Mouse (Mus musculus): ENCODE measurements around the gene Uhrf1bp1.
"Not testable (repeated sequence)": the region's sequence is repeated elsewhere in the genome, so short reads cannot be mapped to it uniquely, and the experiment has no call there.

Uhrf1bp1 gene

DNA sequence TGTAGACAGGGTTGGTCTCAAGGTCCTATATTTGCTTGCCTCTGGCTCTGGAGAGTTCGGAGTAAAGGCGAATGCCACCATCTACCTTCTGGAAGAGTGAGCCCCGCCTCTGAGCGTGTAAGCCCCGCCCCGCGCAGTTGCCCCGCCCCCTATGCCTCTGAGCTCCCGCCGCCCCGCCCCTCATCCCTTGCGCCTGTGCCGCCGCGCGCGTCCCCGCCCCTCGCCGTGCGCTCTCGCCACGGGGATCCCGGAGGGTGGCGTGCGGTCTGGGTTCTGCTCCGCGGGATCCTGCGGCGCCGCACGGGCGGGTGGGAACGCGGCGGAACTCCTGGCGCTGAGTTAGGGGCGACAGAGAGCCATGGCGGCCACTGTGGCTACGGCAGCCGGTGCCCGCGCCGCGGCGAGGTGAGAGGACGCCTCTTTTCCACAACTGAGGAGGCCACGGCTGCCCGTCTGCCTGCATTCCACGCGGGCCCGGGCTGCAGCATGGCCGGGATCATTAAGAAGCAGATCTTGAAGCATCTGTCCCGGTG, at the start of gene Uhrf1bp1:
Gene Uhrf1bp1 (plus strand): TSS at position 177 of the 533 bp plus-strand sequence.
- peak; percentile 95 for DNase-seq

DNA sequence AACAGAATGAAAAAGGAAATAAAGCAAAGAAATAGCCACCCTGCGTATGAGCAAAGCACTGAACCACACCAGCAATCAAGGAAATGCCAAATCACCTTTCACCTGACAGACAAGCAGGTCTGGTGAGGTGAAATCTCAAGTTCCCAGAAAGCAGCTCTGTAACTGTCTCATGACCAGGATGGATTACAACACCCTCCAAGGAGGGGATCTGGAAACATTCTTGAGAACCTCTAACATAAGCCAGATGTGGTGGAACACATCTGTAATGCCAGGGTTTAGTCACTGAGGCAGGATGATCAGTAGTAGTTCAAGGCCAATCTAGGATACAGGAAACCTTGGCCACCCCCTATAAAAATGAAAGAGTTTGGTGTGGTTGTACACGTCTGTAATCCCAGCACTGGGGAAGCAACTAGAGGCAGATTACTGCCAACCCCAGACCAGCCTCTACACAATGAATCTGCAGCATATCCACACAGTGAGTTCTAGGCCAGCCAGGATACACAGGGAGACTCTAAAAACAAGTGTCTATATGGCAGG, 48.6 kb upstream of the Uhrf1bp1 start:
- DNase-seq: no peak

DNA sequence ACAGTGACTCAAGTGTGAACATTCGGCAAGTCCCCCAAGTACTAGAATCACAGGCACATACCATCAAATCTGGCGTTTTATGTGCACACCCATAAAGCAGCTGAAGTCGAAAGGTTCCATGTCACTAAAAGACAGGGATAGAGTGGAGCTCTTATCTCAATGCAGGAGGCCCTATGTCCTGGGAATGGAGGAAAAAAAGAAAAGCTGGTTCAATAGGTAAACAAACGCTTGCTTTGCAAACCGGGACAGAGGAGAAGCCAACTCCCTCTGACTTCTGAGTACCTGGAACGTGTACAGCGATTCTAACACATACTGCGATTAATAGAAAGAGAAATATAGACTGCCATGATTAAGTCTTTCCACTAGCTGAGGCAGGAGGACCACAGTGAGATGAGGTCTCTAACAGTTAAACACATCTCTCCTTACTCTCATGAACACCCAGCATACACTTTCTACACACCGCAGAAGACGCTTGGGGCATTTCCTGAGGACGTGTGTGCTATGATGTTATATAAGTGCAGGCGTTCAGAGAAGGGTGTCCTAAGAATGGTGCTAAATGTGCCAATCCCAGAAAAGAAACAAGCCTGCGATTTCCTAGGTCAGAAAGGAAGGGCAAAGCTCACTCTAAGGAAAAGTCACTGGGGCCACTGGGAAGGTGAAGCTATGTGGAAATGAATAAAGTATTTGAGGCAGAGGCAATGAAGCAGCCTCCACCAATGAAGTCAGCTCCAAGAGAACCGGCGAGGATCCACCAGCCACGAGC, 45.5 kb upstream of the Uhrf1bp1 start:
- no peak for DNase-seq

DNA sequence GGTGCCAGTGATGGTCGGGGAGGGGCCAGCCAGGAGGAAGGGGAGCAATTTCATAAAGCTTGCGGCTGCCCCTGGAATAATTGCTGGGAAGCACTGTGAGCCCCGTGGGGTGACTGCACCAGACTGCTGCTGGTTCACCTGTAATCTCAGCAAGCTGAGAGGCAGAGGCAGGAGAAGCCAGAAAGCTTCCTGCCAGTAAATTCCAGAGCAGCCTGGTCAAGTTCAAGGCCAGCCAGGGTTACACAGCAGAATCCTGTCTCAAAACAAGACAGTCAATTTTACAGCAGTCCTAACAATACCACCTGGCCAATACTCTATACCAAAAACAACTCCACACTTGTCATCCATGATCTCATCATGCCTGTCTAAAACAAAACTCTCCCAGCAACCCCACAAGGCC, 44.3 kb upstream of the Uhrf1bp1 start:
- DNase-seq: no peak

DNA sequence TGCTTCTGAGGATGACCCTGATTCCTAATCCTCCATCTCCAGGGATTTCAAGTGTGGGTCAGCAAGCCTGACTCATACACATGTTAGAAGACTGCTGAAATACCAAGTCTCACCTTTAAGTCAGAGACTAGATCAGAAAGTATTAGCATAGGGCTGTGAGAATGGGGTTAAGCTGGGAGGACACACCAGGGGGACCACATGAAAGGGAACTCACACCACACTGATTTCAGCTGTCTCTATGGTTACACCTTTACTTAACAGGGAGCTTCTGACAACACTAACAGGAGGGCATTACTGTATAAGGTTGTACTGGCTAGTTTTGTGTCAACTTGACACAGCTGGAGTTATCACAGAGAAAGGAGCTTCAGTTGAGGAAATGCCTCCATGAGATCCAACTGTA, 41.6 kb upstream of the Uhrf1bp1 start:
- no peak for DNase-seq

DNA sequence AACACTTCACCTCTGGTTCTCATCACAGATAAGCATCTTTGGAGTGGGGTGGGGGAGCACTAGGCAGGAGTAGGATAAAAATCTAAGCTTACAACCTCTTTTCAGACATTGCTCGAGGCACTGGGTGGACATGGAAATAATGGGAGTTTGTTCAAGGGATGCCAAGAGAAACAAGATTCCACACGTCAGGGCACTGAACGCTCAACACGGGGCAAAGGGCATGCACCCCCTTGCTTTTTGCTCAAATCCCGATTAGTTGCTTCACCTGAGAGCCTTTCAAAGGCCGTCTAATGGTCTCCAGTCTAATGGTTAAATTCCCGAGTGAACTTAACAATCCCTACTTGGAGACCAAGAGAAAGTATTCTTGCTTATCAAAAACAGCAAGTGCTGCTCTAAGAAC, 37.2 kb upstream of the Uhrf1bp1 start:
- DNase-seq: no peak

DNA sequence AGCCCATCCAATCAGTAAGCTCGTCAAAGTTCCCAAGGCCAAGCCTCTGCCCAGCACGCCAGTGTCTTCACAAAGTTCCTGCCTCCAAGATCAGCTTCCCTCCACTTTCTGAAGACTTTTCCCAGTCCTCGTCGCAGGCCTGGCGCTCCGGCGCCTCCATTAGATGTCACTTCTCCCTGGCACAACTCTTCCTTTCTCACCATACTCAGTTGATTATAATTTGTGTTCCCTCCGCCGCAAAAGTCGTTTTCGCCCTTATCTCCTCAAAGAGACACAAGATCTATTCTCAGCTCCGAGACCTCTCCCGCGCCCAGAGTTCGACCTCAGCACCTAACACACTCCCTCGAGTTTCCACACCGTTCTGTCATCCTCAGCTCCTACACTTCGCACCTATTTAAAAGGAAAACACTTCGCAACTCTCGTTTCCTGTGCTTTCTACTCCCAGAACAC, 36.7 kb upstream of the Uhrf1bp1 start:
- peak; percentile 65 for DNase-seq

DNA sequence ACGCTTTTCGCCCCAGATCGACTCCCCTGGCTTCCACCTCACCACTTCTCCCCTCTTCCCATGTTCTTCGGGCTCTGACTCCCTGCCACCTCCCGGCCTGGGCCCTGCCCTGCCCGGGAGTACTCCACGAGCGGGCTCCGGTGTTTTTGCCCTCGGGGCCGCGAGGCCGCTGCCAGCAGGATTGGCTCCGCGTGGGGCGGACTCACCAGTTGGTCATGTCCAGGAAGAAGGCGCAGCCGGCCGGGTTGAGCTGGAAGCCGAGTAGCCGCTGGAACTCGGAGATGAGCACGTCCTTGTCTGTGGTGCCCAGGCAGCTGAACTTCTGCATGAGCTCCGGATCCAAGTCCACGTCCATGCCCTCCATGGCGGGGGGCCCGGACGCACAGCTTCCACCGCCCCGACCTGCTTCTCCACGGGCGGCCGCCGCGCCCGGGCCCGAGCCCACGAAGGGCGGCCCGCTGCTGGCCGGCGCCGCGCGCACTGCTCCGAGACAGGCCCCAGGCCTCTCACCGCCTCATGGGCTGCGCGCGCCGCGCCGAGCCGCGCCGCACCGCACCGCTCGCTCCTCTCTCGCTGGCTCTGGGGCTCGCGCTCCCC, 36.2 kb upstream of the Uhrf1bp1 start:
- peak; percentile 65 for DNase-seq

DNA sequence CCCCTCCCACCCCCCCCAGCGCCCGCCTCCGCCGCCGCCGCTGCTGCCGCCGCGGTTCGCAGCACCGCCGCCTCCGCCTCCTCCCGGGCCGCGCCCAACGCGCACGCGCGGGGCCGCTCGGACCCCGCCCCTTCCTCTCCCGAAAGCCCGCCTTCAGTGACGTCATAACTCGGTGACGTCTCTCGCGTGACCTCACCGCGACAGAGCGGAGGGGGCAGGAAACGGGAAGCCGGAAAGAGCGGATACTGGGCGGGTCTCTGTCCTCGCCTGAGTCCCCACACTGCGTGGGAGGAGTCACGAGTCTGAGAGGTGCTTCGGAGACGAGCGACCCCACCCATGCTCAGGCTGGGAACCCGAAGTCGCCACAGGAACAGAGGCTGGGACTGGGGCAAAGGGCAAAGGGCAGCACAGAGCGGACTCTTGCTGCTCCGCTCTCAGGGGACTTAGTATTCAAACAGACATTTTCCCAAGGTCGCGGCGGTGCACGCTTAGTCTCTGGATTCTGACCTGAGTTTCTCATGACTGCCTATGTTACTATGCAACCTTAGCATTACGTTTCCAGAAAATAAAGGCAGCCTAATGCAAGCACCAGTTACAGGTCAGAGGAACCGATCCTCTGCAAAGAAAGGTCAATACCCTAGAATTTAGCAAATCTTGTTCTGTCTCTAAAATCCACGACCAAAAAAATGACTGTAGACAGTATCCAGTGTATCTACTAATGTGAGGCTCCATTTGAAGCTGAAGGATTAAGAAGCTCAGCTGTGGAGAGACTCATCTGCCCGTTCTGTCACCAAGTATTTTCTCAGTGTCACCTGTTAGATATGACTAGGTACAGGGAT, 35.5 kb upstream of the Uhrf1bp1 start, which contains the start of gene D17Wsu92e:
Gene D17Wsu92e (minus strand): TSS at position 81 of the 839 bp plus-strand sequence.
- DNase-seq: peak; percentile 99

DNA sequence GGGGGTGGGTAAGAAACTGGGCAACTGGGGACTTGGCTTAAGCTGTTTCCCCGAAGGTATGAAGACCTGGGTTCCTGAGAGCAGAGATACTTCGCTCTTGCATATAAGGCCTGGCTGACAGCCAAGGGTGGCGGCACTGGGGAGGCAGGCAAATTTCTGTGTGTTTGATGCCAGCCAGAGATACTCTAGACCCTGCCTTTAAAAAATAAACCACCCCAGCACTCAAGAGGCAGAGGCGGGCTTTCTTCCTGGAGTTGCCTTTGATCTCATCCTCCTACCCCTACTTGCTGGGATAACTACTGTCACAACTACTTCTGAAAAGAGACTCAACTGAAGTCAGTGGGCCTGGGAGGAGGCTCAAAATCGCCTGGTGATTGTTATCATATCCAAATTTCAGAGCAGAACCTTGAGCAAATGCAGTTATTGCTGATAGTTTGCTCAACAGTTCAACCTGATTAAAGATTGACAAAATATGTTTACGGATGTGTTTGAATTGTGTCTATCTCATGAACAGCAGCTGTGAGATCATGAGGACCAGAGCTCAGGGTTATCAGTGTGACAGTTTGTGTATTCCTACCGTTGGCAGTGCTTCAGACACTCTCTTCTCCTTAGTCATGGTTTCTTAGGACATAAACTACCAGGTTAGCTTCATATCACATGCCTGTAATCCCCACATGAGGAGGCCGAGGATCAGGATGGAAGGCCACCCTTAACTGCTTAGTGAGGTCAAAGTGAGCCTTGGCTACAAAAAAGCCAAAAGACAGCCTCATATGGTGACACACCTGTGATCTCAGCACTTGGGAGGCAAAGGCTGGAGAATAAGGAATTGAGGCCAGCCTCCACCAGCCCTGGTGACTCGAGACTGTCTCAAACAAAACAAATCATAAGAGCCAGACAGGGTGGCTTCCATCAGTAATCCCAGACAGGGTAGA, 34.6 kb upstream of the Uhrf1bp1 start:
- DNase-seq: peak; percentile 60

DNA sequence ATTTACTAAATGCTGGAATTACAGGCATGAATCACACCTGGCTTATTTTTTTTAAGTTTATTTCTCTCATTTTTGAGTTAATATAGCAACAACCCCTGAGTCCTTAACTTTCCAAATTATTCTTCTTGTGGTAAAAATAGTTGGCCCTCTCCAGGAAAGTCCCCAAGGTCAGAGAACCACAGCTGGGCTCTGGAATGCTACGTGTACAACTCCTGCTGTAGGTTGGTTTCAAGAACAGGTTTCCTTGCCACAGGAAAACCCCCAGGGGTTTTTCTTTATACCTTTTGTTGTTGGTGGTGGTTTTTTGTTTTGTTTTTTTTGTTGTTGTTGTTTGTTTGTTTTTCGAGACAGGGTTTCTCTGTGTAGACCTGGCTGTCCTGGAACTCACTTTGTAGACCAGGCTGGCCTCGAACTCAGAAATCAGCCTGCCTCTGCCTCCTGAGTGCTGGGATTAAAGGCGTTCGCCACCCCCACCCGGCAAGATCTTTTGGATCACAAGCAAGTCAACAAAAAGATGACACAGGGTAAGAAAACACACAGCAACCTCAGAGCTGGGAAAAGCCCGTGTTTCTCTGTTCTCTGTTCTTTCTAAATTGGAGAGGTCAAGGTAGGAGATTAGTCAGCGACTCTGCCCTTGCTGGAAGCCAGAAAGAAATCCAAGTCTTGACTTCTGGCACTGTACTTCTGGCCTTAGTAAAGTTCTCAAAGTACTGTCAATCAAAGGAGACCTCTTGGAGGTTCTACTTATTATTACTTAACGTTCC, 32.9 kb upstream of the Uhrf1bp1 start:
- DNase-seq: no peak

DNA sequence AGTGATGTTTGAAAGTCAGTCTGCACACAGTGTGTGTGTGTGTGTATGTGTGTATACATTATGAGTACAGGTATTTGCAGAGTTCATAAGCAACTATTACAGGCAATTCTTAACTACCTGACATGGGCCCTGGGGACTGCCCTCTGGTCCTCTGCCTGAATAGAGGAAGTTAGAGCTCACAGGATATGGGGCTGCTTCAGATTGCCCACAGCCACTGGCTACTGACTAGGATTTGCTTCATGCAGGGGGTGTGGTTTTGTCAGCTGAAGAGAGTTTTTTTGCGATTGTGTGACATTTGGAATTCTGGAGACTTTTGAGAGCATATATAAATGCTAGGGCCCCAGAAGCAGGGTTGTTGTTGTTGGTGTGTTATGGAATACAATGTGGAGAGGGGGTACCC, 31.3 kb upstream of the Uhrf1bp1 start:
- no peak for DNase-seq

DNA sequence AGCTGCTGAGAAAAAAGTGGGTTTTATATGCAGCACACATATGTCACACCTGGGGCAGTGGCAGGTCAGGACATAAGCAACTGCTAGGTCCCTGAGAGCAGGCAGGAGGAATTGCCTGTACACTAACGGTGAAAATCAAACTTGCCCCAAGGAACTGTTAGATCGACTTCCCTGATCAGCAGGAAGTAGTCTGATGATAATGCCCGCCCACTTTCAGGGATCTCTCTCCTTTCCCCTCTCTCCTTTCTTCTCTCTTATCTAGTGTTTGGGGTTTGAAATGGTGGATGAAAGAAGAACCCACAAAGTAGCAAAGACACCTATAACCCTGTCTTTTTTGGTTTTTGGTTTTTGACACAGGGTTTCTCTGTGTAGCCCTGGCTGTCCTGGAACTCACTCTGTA, 30.7 kb upstream of the Uhrf1bp1 start:
- no peak for DNase-seq

DNA sequence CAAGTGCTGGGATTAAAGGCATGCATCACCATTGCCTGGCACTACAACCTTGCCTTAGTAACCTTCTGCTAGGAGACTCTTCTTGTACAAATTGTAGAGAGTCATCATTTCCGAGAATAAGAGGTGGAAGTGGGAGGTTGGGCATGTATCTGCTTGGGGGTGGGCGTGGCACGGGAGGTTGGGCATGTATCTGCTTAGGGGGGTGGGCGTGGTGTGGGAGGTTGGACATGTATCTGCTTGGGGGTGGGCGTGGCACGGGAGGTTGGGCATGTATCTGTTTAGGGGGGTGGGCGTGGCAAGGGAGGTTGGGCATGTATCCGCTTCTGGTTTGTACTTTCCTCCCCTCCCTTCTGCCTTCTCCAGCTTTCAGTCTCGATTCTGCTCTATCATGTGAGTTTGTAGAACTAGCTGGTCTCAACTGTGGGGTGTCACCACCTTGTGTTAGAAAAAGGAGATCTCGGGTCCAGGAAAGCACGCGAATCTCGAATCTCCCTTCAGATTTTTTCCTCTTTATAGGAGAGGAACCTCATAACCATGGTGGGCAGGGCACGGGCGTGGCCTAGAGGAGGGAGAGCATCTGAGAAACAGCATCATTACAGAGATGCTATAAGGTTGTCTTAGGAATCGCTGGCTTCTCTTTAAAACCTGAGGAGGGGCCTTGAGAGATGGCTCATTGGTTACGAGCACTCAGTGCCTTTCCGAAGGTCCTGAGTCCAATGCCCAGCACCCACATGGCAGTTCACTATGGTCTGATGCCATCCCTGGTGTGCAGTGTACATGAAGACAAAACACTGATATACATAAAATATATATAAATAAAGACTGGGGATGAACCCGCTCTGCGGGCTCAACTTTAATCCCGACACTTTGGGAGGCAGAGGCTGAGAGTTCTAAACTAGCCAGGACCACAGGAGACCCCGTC, 30.0 kb upstream of the Uhrf1bp1 start:
- DNase-seq: peak; percentile 94

DNA sequence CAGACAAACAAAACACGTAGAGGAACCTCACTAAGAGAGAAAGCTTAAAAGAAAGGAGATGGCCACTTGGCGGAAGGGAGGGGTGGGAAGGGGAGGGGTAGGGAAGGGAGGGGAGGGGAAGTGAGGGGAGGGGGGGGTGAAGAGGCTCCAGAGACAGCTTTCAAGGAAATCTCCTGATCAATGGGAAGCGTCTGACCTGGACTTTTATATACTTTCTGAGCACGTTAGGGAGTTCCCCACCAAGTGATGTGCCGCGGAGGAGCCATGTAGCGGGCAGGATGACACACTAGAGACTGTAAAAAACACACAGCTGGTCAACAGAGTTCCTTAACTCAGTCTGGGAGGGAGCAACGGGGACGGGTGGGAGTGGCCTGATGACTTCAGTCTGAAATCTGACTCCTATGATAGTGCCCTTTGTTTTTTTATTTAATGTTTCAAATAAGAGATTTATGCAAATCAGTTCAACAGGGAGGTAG, 29.3 kb upstream of the Uhrf1bp1 start:
- peak; percentile 34 for DNase-seq

DNA sequence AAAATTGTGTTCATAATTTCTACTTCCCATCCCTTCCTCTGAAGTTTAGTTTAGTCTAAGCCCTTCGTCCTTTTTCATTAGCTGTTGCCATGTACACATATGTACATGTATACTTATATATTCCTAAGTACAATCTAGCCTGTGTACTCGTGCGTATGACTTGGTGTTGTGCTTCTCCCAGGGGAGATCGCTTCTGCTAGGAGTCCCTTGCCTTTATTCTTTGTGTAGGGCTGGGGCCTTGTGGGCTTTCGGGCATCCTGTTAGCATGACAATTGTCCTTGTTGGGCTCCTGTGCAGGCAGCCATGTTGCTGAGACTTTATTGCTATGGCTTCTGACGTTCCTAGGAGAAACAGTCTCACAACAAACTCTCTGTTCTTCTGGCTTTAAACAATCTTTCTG, 28.7 kb upstream of the Uhrf1bp1 start:
- no peak for DNase-seq

DNA sequence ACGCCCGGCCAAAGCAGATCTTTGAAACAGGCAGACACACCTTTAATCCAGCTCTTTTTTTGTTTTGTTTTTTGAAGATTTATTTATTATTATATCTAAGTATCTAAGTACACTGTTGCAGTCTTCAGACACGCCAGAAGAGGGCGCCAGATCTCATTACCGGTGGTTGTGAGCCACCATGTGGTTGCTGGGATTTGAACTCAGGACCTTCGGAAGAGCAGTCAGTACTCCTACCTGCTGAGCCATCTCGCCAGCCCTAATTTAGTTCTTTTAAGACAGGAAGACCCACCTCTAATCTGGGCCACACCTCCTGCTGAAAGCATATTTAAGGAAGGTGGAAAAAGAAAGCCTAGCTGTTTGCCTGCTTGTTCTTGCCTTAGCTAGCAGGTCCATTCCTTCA, 25.8 kb upstream of the Uhrf1bp1 start:
- peak; percentile 58 for DNase-seq

DNA sequence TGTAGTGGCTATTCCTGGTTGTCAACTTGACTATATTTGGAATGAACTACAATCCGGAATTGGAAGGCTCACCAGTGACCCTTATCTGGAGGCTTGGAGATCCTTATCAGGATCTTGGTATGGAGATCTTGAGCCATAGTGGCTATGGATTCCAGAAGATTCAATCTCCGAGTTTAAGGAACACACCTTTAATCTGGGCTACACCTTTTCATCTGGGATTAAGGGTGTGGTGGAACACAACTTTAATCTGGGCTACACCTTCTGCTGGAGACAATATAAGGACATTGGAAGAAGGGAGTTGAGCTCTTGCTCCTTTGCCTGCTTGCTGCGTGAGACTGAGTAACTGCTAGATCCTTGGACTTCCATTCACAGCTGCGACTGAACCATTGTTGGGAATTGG, 18.4 kb upstream of the Uhrf1bp1 start, which contains the start of gene Snrpc:
Gene Snrpc (plus strand): TSS at position 301 of the 400 bp plus-strand sequence.
- not testable (repeated sequence) for DNase-seq

DNA sequence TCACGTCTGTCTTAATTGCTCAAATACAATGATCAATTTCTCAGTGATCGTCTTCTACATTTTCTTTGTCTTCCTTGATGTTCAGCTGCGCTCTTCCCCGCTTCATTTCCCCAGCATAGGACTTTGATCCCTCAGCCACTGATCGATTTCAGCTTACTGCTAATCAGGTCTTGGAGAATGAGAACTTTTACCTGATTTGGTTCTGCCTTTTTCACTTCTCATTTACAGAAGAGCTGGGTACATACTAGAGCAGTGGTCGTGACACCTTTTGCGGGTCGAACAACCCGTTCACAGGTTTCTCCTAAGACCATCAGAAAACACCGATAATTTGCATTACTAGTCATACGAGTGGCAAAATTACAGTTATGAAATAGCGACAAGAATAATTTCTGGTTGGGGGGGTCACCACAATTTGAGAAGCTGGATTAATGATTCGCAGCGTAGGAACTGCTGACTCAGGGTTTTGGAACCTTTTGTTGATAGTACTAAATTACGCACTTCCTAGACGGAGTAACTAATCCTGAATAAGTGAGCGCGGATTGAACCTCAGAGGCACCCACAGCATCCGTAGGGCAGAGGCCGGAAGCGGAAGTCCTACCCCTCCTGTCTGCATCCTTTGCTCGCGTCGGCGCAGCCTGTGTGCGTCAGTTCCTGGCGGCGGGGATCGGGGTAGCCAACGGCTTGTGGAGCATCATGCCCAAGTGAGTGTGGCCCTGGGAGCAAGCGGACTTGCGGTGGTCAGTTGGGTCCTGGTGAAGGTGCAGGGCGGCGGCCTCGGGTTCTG, 16.6 kb upstream of the Uhrf1bp1 start:
- DNase-seq: peak; percentile 94
